Mouse (Mus musculus) bone marrow, adult 2 months (tissue): Measurements from ENCODE around the gene Hoxa3.

Experiments used
- CTCF ChIP-seq: fragments of 200-500 bp; IDR thresholded peaks from 2 replicates; pipeline ENCODE4 v1.5.1; 2011; ENCODE audit warnings: low read length, control low read depth; ENCODE audit not compliant: control insufficient read depth, insufficient read depth
- POLR2A ChIP-seq: fragments of 200-500 bp; IDR thresholded peaks from 2 replicates; pipeline ENCODE4 v1.6.1; 2011; ENCODE audit warnings: low read depth, mild to moderate bottlenecking, control low read depth, low read length, borderline replicate concordance; ENCODE audit not compliant: control insufficient read depth

DNA sequence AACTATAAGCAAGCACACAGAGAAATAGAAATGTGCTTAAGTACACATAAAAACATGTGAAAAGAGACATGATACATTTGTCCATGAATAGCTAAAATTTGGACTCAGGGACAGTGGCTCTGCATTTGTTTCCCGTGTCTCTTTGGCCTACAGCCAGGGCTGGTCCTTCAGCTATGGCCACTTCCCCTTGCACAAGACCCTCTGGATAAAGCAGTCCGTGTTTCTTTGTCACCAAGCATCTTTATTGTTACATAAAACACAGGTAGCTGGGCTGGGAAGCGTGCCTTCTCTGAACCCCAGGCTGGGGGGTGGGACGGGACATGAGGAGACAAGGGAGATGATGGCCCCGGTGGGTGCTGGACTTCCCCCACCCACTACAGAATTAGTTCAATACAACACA lies 1.1 kb upstream of the Hoxa3 start:
- TF ChIP-seq CTCF (no peak), POLR2A (no peak)
